Mouse (Mus musculus) hindbrain, postnatal 0 days (tissue): ENCODE measurements around the gene Rapgef2. TPM values are rescaled to one million over a fixed set of nuclear protein-coding genes. Genes with fewer than 3 reads are reported as not detected.

Source experiments
- ATAC-seq: fragments of 200-750 bp; cut with Nextera tagmentation; 2 replicates; pipeline ENCODE4 v1.8.0; 2017; ENCODE audit warnings: mild to moderate bottlenecking, moderate TSS enrichment, moderate library complexity
- DNase-seq: peaks from one replicate; pipeline ENCODE4 v3.0.0-alpha.2; 2015; ENCODE audit warnings: low spot score
- H3K27ac ChIP-seq: fragments of 300-500 bp; sonication (generic); 2 replicates; pipeline ENCODE4 v1.5.1; 2014; ENCODE audit warnings: mild to moderate bottlenecking
- H3K27me3 ChIP-seq: fragments of 300-500 bp; sonication (generic); 2 replicates; pipeline ENCODE4 v1.6.1; 2014; ENCODE audit warnings: low read length, mixed read lengths; ENCODE audit not compliant: insufficient read depth
- H3K36me3 ChIP-seq: fragments of 300-500 bp; sonication (generic); 2 replicates; pipeline ENCODE4 v1.6.1; 2014; ENCODE audit warnings: low read length, mixed read lengths; ENCODE audit not compliant: insufficient read depth
- H3K4me1 ChIP-seq: fragments of 300-500 bp; sonication (generic); 2 replicates; pipeline ENCODE4 v1.6.1; 2014; ENCODE audit warnings: antibody characterized with exemption, low read length, mixed read lengths; ENCODE audit not compliant: insufficient read depth
- H3K4me2 ChIP-seq: fragments of 300-500 bp; sonication (generic); 2 replicates; pipeline ENCODE4 v1.6.1; 2014; ENCODE audit warnings: low read depth, mild to moderate bottlenecking, low read length, moderate library complexity, mixed read lengths
- H3K4me3 ChIP-seq: fragments of 300-500 bp; sonication (generic); 2 replicates; pipeline ENCODE4 v1.5.1; 2014; ENCODE audit warnings: low read length
- H3K9ac ChIP-seq: fragments of 300-500 bp; sonication (generic); replicated peaks from 2 replicates; pipeline ENCODE4 v1.6.1; 2014; ENCODE audit warnings: mild to moderate bottlenecking, low read length, moderate library complexity, mixed read lengths
- H3K9me3 ChIP-seq: fragments of 300-500 bp; sonication (generic); 2 replicates; pipeline ENCODE4 v1.6.1; 2016; ENCODE audit warnings: low read length, mixed read lengths
- CTCF ChIP-seq: IDR thresholded peaks from 2 replicates; pipeline ENCODE4 v1.5.1; 2016; ENCODE audit warnings: antibody characterized with exemption, control low read depth, low read depth
- WGBS: fragments of 180-500 bp; shearing (Covaris S2); extraction: QIAGEN DNeasy Blood & Tissue Kit; methylation state at CpG from one replicate; pipeline ENCODE4 v1.1.7; 2014; 5-methylcytosine and 5-hydroxymethylcytosine counted together
- polyA plus RNA-seq: library from polyadenylated mRNA; unstranded; fragments of >200 nt; fragmentation: Nextera tagmentation; extraction: Ambion mirVana; gene quantifications from 2 replicates; pipeline ENCODE4 v1.2.1, GENCODE M21; 2015
- total RNA-seq: library from RNA; depleted of rRNA; stranded (reverse); fragments of >200 nt; gene quantifications from 2 replicates; pipeline ENCODE4 v1.2.3, GENCODE M21; 2014; rRNA removed

Gene Rapgef2
- total and polyA plus RNA-seq, 2 experiments from 2014 or later: 8.8 to 49.8 TPM

DNA sequence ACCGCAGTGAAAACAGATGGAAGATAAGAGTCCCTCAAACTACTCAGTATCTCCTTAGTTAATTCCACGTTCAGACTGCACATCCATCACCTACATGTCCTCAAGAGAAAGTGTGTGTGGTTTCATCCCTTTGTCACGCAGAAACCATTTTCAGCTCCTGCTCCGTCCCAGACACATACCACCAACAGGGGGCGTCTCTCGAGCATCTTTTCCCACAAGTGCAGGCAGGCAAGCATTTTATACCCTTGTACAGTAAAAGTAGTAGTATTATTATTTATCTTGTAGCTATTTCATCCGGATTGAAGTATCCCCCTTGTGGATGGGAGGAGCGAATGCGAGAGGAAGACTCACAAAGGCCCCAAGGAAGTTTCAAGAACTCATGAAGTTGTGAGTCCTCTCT is 269.5 kb downstream of the Rapgef2 start:
- Histone ChIP-seq H3K9ac (no peak overlapping the region), H3K27ac (no peak overlapping the region), H3K4me3 (no peak overlapping the region), H3K4me2 (no peak overlapping the region), H3K9me3 (no peaks in the 10 kb centered on the region), H3K27me3 (no peaks in the 10 kb centered on the region), H3K4me1 (no peaks in the 10 kb centered on the region), H3K36me3 (no peaks in the 10 kb centered on the region)
- no peak for DNase-seq
- no peak for ATAC-seq
- no peak for TF ChIP-seq CTCF
- WGBS: 86% methylated on average over 9 of the region's 9 CpGs

DNA sequence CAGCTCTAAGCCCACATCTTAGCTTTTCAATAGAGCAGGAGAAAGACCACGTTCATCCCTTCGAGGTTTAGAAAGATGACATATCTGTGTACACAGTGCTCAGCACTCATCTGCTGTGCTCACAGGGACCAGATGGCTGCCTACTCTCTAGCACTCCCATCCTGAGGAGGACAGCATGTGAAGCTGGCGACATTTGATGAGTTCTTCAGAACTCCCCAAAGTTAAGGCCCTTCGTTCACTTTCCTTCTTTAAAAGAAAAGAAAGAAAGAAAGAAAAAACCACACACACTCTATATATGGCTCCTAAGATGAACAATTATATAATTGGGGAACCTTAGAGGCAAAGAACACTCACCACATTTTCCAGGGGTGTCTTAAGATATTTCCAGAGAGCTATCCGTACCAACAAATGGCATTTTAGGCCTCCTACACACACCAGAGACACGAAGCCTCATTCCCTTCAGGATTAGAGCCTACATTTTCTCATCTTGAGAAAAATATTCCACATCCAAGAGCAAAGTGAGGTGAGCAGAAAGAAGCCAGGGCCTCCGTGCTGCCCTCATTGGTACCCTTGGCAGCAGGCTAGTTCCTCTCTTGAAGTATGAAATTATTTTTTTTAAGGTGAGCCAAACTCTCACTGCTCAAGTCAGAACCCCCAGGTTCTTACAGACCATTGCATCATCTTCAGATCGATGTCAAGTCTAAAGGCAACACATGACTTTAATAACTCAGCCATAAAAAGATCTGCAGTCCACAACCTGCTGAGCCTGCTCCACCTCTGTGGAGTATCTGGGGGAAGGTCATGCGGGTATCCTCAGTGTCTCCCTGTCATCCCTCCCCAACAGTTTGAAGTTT is 270.5 kb downstream of the Rapgef2 start:
- no peak for ATAC-seq
- H3K36me3 ChIP-seq: no peaks in the 10 kb centered on the region
- no peaks in the 10 kb centered on the region for H3K9me3 ChIP-seq
- H3K4me2 ChIP-seq: no peak overlapping the region
- no peaks in the 10 kb centered on the region for H3K4me1 ChIP-seq
- TF ChIP-seq CTCF: no peak
- DNase-seq: no peak
- 88% methylated on average over 9 of the region's 9 CpGs for WGBS
- H3K27ac ChIP-seq: no peak overlapping the region
- no peaks in the 10 kb centered on the region for H3K27me3 ChIP-seq
- H3K4me3 ChIP-seq: no peak overlapping the region
- H3K9ac ChIP-seq: no peak overlapping the region

Other genes starting within 250 kb of the Rapgef2 start
- not detected in 2 replicates for gene Gm17359, start 50.1 kb upstream of the Rapgef2 start, total RNA-seq
- gene Gm17359, start 50.1 kb upstream of the Rapgef2 start, polyA plus RNA-seq: 0.13 TPM in 1 of 2 replicates, not detected in the other